Mouse (Mus musculus): ENCODE data around the gene Galm. TPM values are rescaled to one million over a fixed set of nuclear protein-coding genes. Genes with fewer than 3 reads are reported as not detected.

The Galm gene
- polyA plus RNA-seq, 1 experiment from 2014 or later = 42.9 TPM

- Histone ChIP-seq H3K36me3 (ENCODE audit: control insufficient read depth, insufficient read depth) (no peaks in the 10 kb centered on the region), H3K9ac (ENCODE audit: low read depth, low read length) (no peak overlapping the region), H3K9me3 (replicated peaks; ENCODE audit: control insufficient read depth, low read length) (no peaks in the 10 kb centered on the region), H3K4me1 (ENCODE audit: control insufficient read depth, low read depth, low read length) (no peaks in the 10 kb centered on the region), H3K27ac (ENCODE audit: low read length) (no peak overlapping the region), H3K4me3 (ENCODE audit: low read depth, low read length) (no peak overlapping the region), H3K4me2 (ENCODE audit: low read depth, low read length) (no peak overlapping the region), H3K27me3 (ENCODE audit: control insufficient read depth, insufficient read depth, low read depth, low read length) (no peaks in the 10 kb centered on the region)
- peak; percentile 24; the same call in 1 of the 2 replicates for ATAC-seq (ENCODE audit: low read depth)
- WGBS (ENCODE audit: insufficient replicate concordance) = 45% methylated on average over 5 of the region's 5 CpGs
Observed at GRCm38 (mm10) chr17:80151353-80151752, 24.1 kb downstream of the Galm start.

- no peak overlapping the region for H3K4me2 ChIP-seq (ENCODE audit: low read depth, low read length)
- no peak overlapping the region for H3K9ac ChIP-seq (ENCODE audit: low read depth, low read length)
- no peaks in the 10 kb centered on the region for H3K9me3 ChIP-seq (replicated peaks; ENCODE audit: control insufficient read depth, low read length)
- H3K27ac ChIP-seq (ENCODE audit: low read length) = no peak overlapping the region
- no peaks in the 10 kb centered on the region for H3K4me1 ChIP-seq (ENCODE audit: control insufficient read depth, low read depth, low read length)
- H3K4me3 ChIP-seq (ENCODE audit: low read depth, low read length) = no peak overlapping the region
- WGBS (ENCODE audit: insufficient replicate concordance) = 41% methylated on average over 12 of the region's 12 CpGs
- H3K27me3 ChIP-seq (ENCODE audit: control insufficient read depth, insufficient read depth, low read depth, low read length) = no peaks in the 10 kb centered on the region
- ATAC-seq (ENCODE audit: low read depth) = no peak
- no peaks in the 10 kb centered on the region for H3K36me3 ChIP-seq (ENCODE audit: control insufficient read depth, insufficient read depth)
Observed at GRCm38 (mm10) chr17:80152767-80153630, 25.7 kb downstream of the Galm start.

- no peaks in the 10 kb centered on the region for H3K27me3 ChIP-seq (ENCODE audit: control insufficient read depth, insufficient read depth, low read depth, low read length)
- H3K9ac ChIP-seq (ENCODE audit: low read depth, low read length) = no peak overlapping the region
- H3K9me3 ChIP-seq (replicated peaks; ENCODE audit: control insufficient read depth, low read length) = no peaks in the 10 kb centered on the region
- no peaks in the 10 kb centered on the region for H3K4me1 ChIP-seq (ENCODE audit: control insufficient read depth, low read depth, low read length)
- H3K4me3 ChIP-seq (ENCODE audit: low read depth, low read length) = no peak overlapping the region
- H3K4me2 ChIP-seq (ENCODE audit: low read depth, low read length) = no peak overlapping the region
- 64% methylated on average over 2 of the region's 2 CpGs for WGBS (ENCODE audit: insufficient replicate concordance)
- H3K36me3 ChIP-seq (ENCODE audit: control insufficient read depth, insufficient read depth) = no peaks in the 10 kb centered on the region
- H3K27ac ChIP-seq (ENCODE audit: low read length) = no peak overlapping the region
- ATAC-seq (ENCODE audit: low read depth) = no peak
Observed at GRCm38 (mm10) chr17:80153631-80154030, 26.4 kb downstream of the Galm start.

GRCm38 (mm10) chr17:80156905-80157304 lies 29.6 kb downstream of the Galm start:
- no peaks in the 10 kb centered on the region for H3K27me3 ChIP-seq (ENCODE audit: control insufficient read depth, insufficient read depth, low read depth, low read length)
- 80% methylated on average over 8 of the region's 8 CpGs for WGBS (ENCODE audit: insufficient replicate concordance)
- no peak for ATAC-seq (ENCODE audit: low read depth)
- H3K4me2 ChIP-seq (ENCODE audit: low read depth, low read length) = no peak overlapping the region
- H3K4me1 ChIP-seq (ENCODE audit: control insufficient read depth, low read depth, low read length) = no peaks in the 10 kb centered on the region
- H3K9ac ChIP-seq (ENCODE audit: low read depth, low read length) = no peak overlapping the region
- no peak overlapping the region for H3K4me3 ChIP-seq (ENCODE audit: low read depth, low read length)
- H3K9me3 ChIP-seq (replicated peaks; ENCODE audit: control insufficient read depth, low read length) = no peaks in the 10 kb centered on the region
- H3K27ac ChIP-seq (ENCODE audit: low read length) = no peak overlapping the region
- no peaks in the 10 kb centered on the region for H3K36me3 ChIP-seq (ENCODE audit: control insufficient read depth, insufficient read depth)

DNA sequence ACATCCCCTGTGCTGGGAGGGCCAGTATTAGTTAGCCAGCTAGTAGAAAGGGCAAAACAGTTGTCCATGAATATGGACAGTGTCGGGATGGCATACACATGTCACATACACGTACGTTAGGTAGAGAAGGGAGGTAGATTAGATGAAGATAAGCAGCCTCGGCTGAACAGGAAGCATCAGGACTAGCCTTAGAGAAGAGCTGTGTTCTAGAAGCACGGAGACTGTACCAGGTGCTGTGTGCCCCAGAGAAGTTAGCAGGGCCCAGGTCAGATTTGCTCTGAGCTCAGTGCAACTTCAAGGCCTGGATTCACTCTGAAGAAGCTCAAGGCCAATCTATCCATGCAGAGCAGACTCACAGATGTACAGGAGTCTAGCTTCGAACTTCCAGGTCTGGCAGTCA lies 30.2 kb downstream of the Galm start:
- H3K4me3 ChIP-seq (ENCODE audit: low read depth, low read length) = no peak overlapping the region
- ATAC-seq (ENCODE audit: low read depth) = no peak
- no peaks in the 10 kb centered on the region for H3K36me3 ChIP-seq (ENCODE audit: control insufficient read depth, insufficient read depth)
- no peak overlapping the region for H3K4me2 ChIP-seq (ENCODE audit: low read depth, low read length)
- H3K9ac ChIP-seq (ENCODE audit: low read depth, low read length) = no peak overlapping the region
- H3K4me1 ChIP-seq (ENCODE audit: control insufficient read depth, low read depth, low read length) = no peaks in the 10 kb centered on the region
- 50% methylated on average over 6 of the region's 6 CpGs for WGBS (ENCODE audit: insufficient replicate concordance)
- no peak overlapping the region for H3K27ac ChIP-seq (ENCODE audit: low read length)
- H3K27me3 ChIP-seq (ENCODE audit: control insufficient read depth, insufficient read depth, low read depth, low read length) = no peaks in the 10 kb centered on the region
- H3K9me3 ChIP-seq (replicated peaks; ENCODE audit: control insufficient read depth, low read length) = no peaks in the 10 kb centered on the region

GRCm38 (mm10) chr17:80160454-80160853 lies 33.2 kb downstream of the Galm start:
- 61% methylated on average over 5 of the region's 5 CpGs for WGBS (ENCODE audit: insufficient replicate concordance)
- peak; percentile 54 for ATAC-seq (ENCODE audit: low read depth)

GRCm38 (mm10) chr17:80163991-80164390 lies 36.7 kb downstream of the Galm start:
- no peaks in the 10 kb centered on the region for H3K27me3 ChIP-seq (ENCODE audit: control insufficient read depth, insufficient read depth, low read depth, low read length)
- 60% methylated on average over 8 of the region's 8 CpGs for WGBS (ENCODE audit: insufficient replicate concordance)
- no peaks in the 10 kb centered on the region for H3K9me3 ChIP-seq (replicated peaks; ENCODE audit: control insufficient read depth, low read length)
- H3K4me3 ChIP-seq (ENCODE audit: low read depth, low read length) = no peak overlapping the region
- no peak overlapping the region for H3K27ac ChIP-seq (ENCODE audit: low read length)
- no peak for ATAC-seq (ENCODE audit: low read depth)
- no peak overlapping the region for H3K4me2 ChIP-seq (ENCODE audit: low read depth, low read length)
- H3K4me1 ChIP-seq (ENCODE audit: control insufficient read depth, low read depth, low read length) = no peaks in the 10 kb centered on the region
- H3K36me3 ChIP-seq (ENCODE audit: control insufficient read depth, insufficient read depth) = no peaks in the 10 kb centered on the region
- H3K9ac ChIP-seq (ENCODE audit: low read depth, low read length) = no peak overlapping the region

More at GRCm38 (mm10) chr17:80160454-80160853, 33.2 kb downstream of the Galm start:
- Histone ChIP-seq H3K9ac (ENCODE audit: low read depth, low read length) (no peak overlapping the region), H3K4me2 (ENCODE audit: low read depth, low read length) (no peak overlapping the region), H3K9me3 (replicated peaks; ENCODE audit: control insufficient read depth, low read length) (no peaks in the 10 kb centered on the region), H3K27me3 (ENCODE audit: control insufficient read depth, insufficient read depth, low read depth, low read length) (no peaks in the 10 kb centered on the region), H3K4me3 (ENCODE audit: low read depth, low read length) (no peak overlapping the region), H3K27ac (ENCODE audit: low read length) (no peak overlapping the region), H3K4me1 (ENCODE audit: control insufficient read depth, low read depth, low read length) (no peaks in the 10 kb centered on the region), H3K36me3 (ENCODE audit: control insufficient read depth, insufficient read depth) (no peaks in the 10 kb centered on the region)

- Histone ChIP-seq H3K4me2 (ENCODE audit: low read depth, low read length) (no peak overlapping the region), H3K27ac (ENCODE audit: low read length) (no peak overlapping the region), H3K4me3 (ENCODE audit: low read depth, low read length) (no peak overlapping the region), H3K27me3 (ENCODE audit: control insufficient read depth, insufficient read depth, low read depth, low read length) (no peaks in the 10 kb centered on the region), H3K36me3 (ENCODE audit: control insufficient read depth, insufficient read depth) (no peaks in the 10 kb centered on the region), H3K9ac (ENCODE audit: low read depth, low read length) (no peak overlapping the region), H3K4me1 (ENCODE audit: control insufficient read depth, low read depth, low read length) (no peaks in the 10 kb centered on the region), H3K9me3 (replicated peaks; ENCODE audit: control insufficient read depth, low read length) (no peaks in the 10 kb centered on the region)
- 39% methylated on average over 6 of the region's 6 CpGs for WGBS (ENCODE audit: insufficient replicate concordance)
- ATAC-seq (ENCODE audit: low read depth) = no peak
Observed at GRCm38 (mm10) chr17:80165741-80166140, 38.5 kb downstream of the Galm start.

DNA sequence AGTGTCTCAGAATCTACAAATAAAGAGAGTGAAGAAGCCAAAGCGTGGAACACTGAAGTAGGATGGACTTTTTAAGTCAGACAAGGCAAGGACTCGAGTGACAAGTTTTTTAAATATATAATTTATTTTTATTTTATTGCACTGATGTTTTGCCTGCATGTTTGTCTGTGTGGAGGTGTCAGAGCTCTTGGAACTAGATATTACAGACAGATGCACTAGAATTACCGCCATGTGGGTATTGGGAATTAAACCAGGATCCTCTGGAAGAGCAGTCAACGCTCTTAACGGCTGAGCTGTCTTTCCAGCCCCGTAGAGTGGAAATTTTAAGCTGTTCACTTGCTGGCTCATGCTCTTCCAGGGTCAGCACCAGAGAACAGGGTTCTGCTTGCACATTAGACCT lies 39.1 kb downstream of the Galm start:
- Histone ChIP-seq H3K4me3 (ENCODE audit: low read depth, low read length) (no peak overlapping the region), H3K4me2 (ENCODE audit: low read depth, low read length) (no peak overlapping the region), H3K27ac (ENCODE audit: low read length) (no peak overlapping the region), H3K9me3 (replicated peaks; ENCODE audit: control insufficient read depth, low read length) (no peaks in the 10 kb centered on the region), H3K9ac (ENCODE audit: low read depth, low read length) (no peak overlapping the region), H3K36me3 (ENCODE audit: control insufficient read depth, insufficient read depth) (no peaks in the 10 kb centered on the region), H3K27me3 (ENCODE audit: control insufficient read depth, insufficient read depth, low read depth, low read length) (no peaks in the 10 kb centered on the region), H3K4me1 (ENCODE audit: control insufficient read depth, low read depth, low read length) (no peaks in the 10 kb centered on the region)
- WGBS (ENCODE audit: insufficient replicate concordance) = 69% methylated on average over 6 of the region's 6 CpGs
- no peak for ATAC-seq (ENCODE audit: low read depth)
